Mouse (Mus musculus): ENCODE measurements at regions not wholly inside any gene's neighbourhood (a gene's known extent, or its start where the extent isn't known, plus 50 kb on each side); places are given as distances from the start of the nearest gene placed in this dataset.

DNA sequence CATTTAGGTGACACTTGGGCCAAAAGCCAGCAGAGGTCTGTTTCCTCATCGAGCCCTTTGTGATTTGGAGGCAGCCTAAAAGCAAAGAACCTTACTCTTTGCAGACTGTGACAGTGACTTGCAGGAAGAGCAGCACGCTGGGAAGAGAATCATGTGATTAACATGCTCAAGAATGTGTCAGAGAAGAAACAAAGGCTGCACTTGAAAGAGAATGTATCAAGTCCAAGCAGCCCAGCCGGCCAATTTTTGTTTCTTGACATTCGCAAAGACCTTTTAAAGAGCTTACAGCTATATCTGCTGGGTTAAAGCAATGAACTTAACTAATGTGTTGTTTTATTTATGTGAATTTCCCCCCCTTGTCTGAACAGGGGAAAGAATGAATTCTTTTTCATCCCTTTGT, 203.8 kb upstream of the Map3k7 start:
- WGBS, result 45% methylated on average over 4 of the region's 4 CpGs
- Histone ChIP-seq H3K4me3 (no peak overlapping the region), H3K4me2 (replicated peaks) (no peak overlapping the region), H3K36me3 (no peaks in the 10 kb centered on the region), H3K27ac (replicated peaks) (no peak overlapping the region), H3K9ac (replicated peaks) (no peak overlapping the region), H3K9me3 (no peaks in the 10 kb centered on the region), H3K4me1 (0 out of 2 replicates have a peak, but pooled peaks cover 4% of the 10 kb centered on the region), H3K27me3 (no peaks in the 10 kb centered on the region)
- ATAC-seq (ENCODE audit: low FRiP score, low read depth), result no peak

DNA sequence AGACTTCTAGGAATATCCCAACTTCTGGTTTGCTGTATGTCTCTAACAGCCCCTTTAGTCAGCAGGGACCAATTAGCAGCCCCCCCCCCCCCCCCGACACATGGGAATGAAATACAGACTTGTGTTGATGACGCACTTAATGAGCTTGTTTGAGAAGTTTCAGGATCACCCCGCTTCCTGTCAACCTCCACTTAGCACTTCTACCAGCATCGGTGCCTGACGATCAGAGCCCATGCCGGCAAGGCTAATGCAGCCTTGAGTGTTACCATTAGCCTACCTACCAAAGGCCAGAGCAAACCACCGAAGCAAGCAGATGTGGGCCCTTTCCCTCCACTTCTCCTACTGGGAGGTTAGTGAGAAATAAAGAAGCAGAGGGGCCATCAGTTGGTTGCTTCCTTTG, 201.7 kb upstream of the Map3k7 start:
- Histone ChIP-seq H3K27ac (replicated peaks) (no peak overlapping the region), H3K9me3 (no peaks in the 10 kb centered on the region), H3K27me3 (no peaks in the 10 kb centered on the region), H3K4me1 (0 out of 2 replicates have a peak, but pooled peaks cover 4% of the 10 kb centered on the region), H3K36me3 (no peaks in the 10 kb centered on the region), H3K4me2 (replicated peaks) (no peak overlapping the region), H3K9ac (replicated peaks) (no peak overlapping the region), H3K4me3 (no peak overlapping the region)
- WGBS, result 77% methylated on average over 7 of the region's 7 CpGs
- ATAC-seq (ENCODE audit: low FRiP score, low read depth), result no peak

DNA sequence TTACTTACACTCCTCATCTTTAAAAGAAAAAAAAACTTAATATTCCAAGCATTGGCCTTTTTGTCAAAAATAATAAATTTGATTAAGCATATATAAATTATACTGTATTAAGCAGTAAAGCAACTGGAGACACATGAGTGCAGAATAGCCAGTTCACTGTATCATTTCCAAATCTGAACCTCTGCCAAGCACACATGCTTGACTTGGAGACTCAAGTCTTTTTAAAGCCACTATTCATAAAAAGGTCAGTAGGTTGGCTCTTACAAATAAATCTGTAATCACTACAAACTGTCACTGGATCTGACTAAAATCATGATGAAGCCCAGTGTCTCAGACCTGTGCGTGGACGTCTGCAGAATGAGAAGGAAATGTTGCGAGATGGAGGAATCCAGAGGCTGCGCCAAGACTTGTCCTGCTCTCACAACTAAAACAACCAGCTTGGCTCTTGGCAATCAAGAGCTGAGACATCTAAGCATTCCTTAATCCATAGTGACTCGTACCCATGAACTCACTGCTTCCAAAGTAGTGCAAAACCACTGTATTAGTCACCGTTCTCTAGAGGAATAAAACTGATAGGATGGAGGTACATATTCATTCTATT, 195.8 kb upstream of the Map3k7 start:
- WGBS, result 84% methylated on average over 6 of the region's 6 CpGs
- ATAC-seq (ENCODE audit: low FRiP score, low read depth), result no peak

DNA sequence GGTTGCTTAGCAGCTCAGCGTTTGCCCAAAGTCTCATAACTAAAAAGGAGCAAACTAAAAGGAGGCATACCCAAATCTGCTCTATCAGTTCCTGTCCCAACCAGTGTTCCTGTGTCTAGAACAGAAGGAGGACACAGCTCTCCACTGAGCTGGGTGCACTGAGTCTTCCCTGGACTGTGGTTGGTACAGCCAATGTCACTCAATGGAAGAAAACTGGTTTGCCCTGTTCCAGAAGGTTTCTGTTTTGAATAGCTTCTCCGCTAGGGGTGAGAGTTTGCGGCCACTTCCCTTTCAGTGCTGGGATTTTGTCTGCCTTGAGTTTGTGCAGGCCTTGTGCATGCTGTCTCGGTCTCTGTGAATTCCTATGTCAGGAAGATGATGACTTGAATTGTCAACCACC, 194.6 kb upstream of the Map3k7 start:
- no peaks in the 10 kb centered on the region for H3K27me3 ChIP-seq
- ATAC-seq (ENCODE audit: low FRiP score, low read depth), result no peak
- H3K9ac ChIP-seq (replicated peaks), result no peak overlapping the region
- no peak overlapping the region for H3K27ac ChIP-seq (replicated peaks)
- H3K4me1 ChIP-seq, result no peaks in the 10 kb centered on the region
- H3K4me2 ChIP-seq (replicated peaks), result no peak overlapping the region
- H3K9me3 ChIP-seq, result no peaks in the 10 kb centered on the region
- no peak overlapping the region for H3K4me3 ChIP-seq
- H3K36me3 ChIP-seq, result no peaks in the 10 kb centered on the region
- 90% methylated on average over 4 of the region's 4 CpGs for WGBS

More for the DNA sequence above, 195.8 kb upstream of the Map3k7 start:
- Histone ChIP-seq H3K36me3 (no peaks in the 10 kb centered on the region), H3K27me3 (no peaks in the 10 kb centered on the region), H3K27ac (replicated peaks) (no peak overlapping the region), H3K4me3 (no peak overlapping the region), H3K9ac (replicated peaks) (no peak overlapping the region), H3K9me3 (no peaks in the 10 kb centered on the region), H3K4me1 (no peaks in the 10 kb centered on the region), H3K4me2 (replicated peaks) (no peak overlapping the region)

DNA sequence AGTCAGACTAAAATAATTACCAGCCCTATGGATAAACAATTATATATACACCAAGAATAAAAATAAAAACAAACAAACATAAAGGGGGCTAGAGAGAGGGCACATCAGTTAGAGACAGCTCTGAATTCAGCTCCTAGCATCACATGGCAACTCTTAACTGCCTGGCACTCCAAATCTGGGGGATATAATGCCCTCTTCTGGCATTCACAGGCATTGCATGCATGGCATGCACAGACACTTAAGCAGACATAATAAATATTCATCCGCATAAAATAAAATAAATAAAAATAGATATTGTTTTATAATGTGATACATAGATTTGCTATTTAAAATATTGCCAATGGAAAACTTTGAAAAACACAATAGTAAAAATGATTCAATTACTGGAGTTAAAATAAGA, 177.6 kb upstream of the Map3k7 start:
- Histone ChIP-seq H3K4me3 (no peak overlapping the region), H3K4me2 (replicated peaks) (no peak overlapping the region), H3K9ac (replicated peaks) (no peak overlapping the region), H3K27ac (replicated peaks) (no peak overlapping the region), H3K4me1 (no peaks in the 10 kb centered on the region), H3K36me3 (no peaks in the 10 kb centered on the region), H3K9me3 (no peaks in the 10 kb centered on the region), H3K27me3 (no peaks in the 10 kb centered on the region)
- WGBS, result 71% methylated on average over 1 of the region's 1 CpGs
- no peak for ATAC-seq (ENCODE audit: low FRiP score, low read depth)

DNA sequence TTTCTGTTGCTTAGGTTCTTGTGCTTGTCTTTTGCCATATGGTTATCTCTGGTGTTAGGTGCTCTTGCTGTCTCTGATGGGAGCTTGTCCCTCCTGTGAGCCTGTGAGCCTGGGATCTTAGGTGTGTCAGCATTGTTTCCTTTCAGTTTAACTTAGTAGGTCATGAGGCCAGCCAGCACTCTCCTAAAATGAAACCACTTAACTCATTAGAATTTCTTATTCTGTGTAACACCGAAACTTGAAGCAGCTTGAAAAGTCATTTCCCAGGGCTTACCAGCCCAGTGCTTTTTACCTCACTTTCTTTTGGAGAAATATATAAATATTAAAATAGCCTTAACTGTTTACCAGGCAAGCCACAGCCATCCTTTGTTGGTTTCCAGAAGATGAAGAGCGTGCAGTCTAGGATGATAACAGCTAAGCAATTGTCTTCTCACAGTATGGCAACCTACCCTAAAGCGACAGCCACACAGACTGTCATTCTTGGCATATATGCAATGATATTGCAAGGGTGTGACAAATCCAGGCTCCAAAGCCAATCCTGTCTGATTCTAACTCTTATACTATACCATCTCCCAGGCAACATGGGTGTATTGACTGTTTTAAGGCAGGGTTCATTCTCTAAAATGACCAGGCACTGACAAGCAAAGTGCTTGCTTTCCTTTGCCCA, 146.2 kb upstream of the Map3k7 start:
- WGBS, result 93% methylated on average over 3 of the region's 3 CpGs

DNA sequence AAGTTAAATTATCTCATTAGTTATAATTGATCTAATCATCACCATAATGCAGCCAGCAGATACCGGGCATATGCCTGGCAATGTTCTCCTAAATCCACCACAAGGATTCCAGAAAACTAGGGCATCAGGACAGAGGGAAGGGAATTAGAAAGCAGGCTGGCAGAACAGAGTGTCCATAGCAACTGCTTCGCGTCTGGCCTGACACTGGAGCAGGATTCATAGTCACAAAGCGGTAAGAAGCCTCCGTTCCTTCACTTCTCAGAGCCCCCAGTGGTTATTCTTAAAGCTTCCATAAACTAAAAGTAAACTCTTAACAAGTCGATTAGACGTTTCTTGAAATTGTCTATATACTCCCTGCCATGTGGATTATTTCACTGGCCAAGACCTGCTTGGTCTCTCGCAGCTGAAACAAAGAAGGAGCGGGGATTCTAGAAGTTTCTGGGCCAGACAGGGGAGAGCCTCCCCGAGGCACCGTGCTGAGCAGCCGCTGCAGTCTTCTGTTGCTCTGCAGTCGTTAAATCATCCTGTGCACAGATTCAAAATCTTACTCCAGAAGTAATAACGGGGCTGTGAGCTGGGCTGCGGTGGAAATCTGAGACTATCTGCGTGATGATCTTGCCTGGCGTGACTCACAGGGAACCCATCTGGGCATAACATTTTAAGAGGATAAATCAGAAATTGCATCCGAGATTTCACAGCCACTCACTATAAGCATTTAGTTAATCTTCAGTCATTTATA, 144.2 kb upstream of the Map3k7 start:
- Histone ChIP-seq H3K9me3 (no peaks in the 10 kb centered on the region), H3K9ac (replicated peaks) (no peak overlapping the region), H3K27ac (replicated peaks) (no peak overlapping the region), H3K4me2 (replicated peaks) (no peak overlapping the region), H3K36me3 (no peaks in the 10 kb centered on the region), H3K27me3 (0 out of 2 replicates have a peak, but pooled peaks cover 11% of the 10 kb centered on the region), H3K4me1 (peaks cover 8% of the 10 kb centered on the region; the same call in 1 of the 2 replicates), H3K4me3 (no peak overlapping the region)
- ATAC-seq (ENCODE audit: low FRiP score, low read depth), result no peak
- WGBS, result 85% methylated on average over 18 of the region's 18 CpGs

More for the DNA sequence above, 146.2 kb upstream of the Map3k7 start:
- Histone ChIP-seq H3K4me1 (no peaks in the 10 kb centered on the region), H3K36me3 (no peaks in the 10 kb centered on the region), H3K9ac (replicated peaks) (no peak overlapping the region), H3K27me3 (0 out of 2 replicates have a peak, but pooled peaks cover 2% of the 10 kb centered on the region), H3K9me3 (no peaks in the 10 kb centered on the region), H3K4me3 (no peak overlapping the region), H3K27ac (replicated peaks) (no peak overlapping the region), H3K4me2 (replicated peaks) (no peak overlapping the region)
- no peak for ATAC-seq (ENCODE audit: low FRiP score, low read depth)

DNA sequence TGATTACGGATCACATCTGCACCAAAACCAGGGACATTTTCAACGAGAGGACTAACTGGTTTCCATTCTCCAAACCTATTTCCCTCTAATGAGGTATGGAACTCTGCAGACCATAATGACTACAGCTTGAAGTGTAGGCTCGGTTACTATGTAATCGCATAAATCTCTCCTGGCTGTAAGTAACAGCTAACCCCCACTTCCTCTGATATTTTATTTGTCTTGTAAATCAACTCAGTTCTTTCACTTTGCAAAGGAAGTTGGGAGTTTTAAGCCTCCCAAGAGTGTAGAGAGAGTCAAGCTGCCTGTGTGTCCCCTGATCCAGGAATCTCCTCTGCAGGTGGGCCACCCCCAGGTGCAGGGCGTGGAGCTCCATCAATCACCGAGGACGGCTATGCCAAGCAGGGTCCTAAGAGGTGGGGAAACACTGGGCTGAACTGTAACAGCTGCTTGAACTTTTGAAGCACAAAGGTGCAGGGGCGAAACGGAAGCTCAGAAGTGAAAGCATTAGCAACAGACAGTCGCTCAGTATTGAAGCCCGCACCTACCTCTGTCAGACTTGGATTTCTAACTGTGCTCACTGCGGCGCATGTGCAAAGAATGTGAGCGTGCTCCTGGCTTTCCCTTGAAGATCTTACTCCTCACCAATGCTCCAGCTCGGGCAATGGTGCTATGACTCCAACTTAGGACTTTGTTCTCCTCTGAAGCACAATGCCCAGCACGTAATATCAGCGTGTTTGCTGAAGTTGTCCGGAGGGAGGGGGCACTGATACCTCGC, 140.1 kb upstream of the Map3k7 start:
- H3K4me3 ChIP-seq, result no peak overlapping the region
- no peak overlapping the region for H3K9ac ChIP-seq (replicated peaks)
- peak; percentile 41; the same call in 1 of the 2 replicates for ATAC-seq (ENCODE audit: low FRiP score, low read depth)
- no peaks in the 10 kb centered on the region for H3K9me3 ChIP-seq
- 0 out of 2 replicates have a peak, but pooled peaks cover 15% of the 10 kb centered on the region for H3K27me3 ChIP-seq
- peaks cover 8% of the 10 kb centered on the region; the same call in 1 of the 2 replicates for H3K4me1 ChIP-seq
- WGBS, result 59% methylated on average over 19 of the region's 19 CpGs
- peak overlapping the region; percentile 29 for H3K4me2 ChIP-seq (replicated peaks)
- no peaks in the 10 kb centered on the region for H3K36me3 ChIP-seq
- H3K27ac ChIP-seq (replicated peaks), result no peak overlapping the region

DNA sequence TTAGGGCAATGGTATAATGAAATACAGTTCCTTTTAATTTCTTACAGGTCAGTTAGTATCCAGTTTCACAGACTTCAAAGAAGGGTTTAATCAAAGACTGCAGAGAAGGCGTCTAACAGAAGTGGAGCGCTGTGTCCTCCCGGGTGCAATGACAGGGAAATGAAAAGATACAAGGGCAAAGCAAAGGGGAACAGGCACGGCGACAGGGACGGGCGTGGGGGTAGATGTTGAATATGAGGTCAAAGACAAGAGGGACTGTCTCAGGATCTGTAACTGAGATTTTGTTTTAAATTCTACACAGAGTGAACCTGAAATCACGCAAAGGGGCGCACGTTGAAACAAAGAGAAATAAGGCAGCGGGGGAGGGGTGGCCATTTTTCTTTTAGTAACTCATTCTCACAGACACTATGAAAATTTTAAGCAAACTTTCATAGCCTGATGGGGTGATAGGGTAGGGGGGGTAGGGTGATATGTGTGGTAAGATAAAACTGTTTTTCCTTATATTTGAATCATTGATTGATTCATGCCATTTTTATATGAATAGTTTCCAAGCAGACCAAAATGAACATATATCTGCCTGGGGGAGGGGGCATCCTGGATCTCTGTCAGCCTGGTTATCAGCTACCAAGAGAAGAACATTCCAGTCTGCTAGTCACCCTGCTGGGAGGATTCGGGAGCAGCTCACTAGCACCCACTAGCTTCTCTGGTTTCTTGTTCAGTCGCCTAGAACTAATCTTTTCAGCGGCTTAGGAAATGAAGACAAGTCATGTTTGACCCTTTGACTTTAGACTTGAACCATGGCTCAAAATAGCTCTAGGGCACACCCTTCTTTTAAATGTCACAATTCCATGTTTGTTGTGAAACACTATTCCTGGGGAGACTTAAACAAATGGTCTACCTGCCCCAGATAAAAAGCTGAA, 139.1 kb upstream of the Map3k7 start:
- 0 out of 2 replicates have a peak, but pooled peaks cover 15% of the 10 kb centered on the region for H3K27me3 ChIP-seq
- peak overlapping the region; percentile 29 for H3K4me2 ChIP-seq (replicated peaks)
- H3K27ac ChIP-seq (replicated peaks), result no peak overlapping the region
- 47% methylated on average over 14 of the region's 14 CpGs for WGBS
- no peaks in the 10 kb centered on the region for H3K36me3 ChIP-seq
- peaks cover 8% of the 10 kb centered on the region; the same call in 1 of the 2 replicates for H3K4me1 ChIP-seq
- no peaks in the 10 kb centered on the region for H3K9me3 ChIP-seq
- ATAC-seq (ENCODE audit: low FRiP score, low read depth), result no peak
- H3K9ac ChIP-seq (replicated peaks), result no peak overlapping the region
- no peak overlapping the region for H3K4me3 ChIP-seq

DNA sequence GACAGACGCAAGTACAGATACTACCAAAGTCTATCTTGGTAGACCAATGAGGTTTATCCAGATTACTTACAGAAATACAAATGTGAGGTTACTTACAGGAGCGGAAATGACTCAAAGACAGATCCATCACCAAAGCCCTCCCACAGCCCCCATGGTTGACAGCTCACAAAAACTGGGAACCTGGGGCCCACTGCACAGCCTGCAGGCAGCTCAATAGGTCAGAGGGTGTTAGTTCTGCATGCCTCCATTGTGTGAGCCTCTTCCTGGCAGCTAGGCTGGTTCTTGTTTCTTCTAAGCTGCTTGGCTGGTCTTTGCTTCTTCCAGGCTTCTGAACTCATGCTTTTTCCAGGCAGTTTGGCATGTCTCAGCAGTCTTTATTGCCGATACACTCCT, 138.5 kb upstream of the Map3k7 start:
- Histone ChIP-seq H3K9me3 (no peaks in the 10 kb centered on the region), H3K36me3 (no peaks in the 10 kb centered on the region), H3K9ac (replicated peaks) (no peak overlapping the region), H3K4me2 (replicated peaks) (no peak overlapping the region), H3K27ac (replicated peaks) (no peak overlapping the region), H3K4me1 (peaks cover 11% of the 10 kb centered on the region), H3K27me3 (0 out of 2 replicates have a peak, but pooled peaks cover 15% of the 10 kb centered on the region), H3K4me3 (no peak overlapping the region)
- WGBS, result 61% methylated on average over 3 of the region's 3 CpGs
- ATAC-seq (ENCODE audit: low FRiP score, low read depth), result no peak

DNA sequence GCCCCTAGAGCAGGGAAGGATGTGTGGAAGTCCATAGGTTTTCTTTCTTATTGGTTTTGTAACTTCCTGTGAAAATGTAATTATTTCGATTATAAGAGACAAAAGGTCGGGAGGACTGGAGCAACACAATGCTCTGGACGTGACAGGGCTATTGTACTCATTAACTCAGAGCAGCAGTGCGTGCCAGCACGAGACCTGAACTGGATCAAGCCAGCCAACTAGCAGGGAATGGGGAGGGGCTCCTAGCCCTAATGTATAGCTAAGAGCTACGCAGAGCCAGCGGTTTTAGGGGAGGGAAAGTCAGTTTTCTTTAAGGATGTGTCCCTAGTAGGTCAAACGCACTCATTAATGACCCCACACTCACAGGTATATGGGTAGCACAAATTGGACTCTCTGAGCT, 137.2 kb upstream of the Map3k7 start:
- no peaks in the 10 kb centered on the region for H3K36me3 ChIP-seq
- no peaks in the 10 kb centered on the region for H3K9me3 ChIP-seq
- H3K9ac ChIP-seq (replicated peaks), result no peak overlapping the region
- peak; percentile 55; the same call in 1 of the 2 replicates for ATAC-seq (ENCODE audit: low FRiP score, low read depth)
- H3K27me3 ChIP-seq, result 0 out of 2 replicates have a peak, but pooled peaks cover 15% of the 10 kb centered on the region
- no peak overlapping the region for H3K27ac ChIP-seq (replicated peaks)
- H3K4me1 ChIP-seq, result peaks cover 16% of the 10 kb centered on the region
- H3K4me3 ChIP-seq, result no peak overlapping the region
- WGBS, result 54% methylated on average over 8 of the region's 8 CpGs
- no peak overlapping the region for H3K4me2 ChIP-seq (replicated peaks)
